Mouse (Mus musculus) hindbrain, embryonic 11.5 days (tissue): ENCODE measurements around the gene Itgb1bp1. TPM values are rescaled to one million over a fixed set of nuclear protein-coding genes. Genes with fewer than 3 reads are reported as not detected.

ENCODE experiments used
- ATAC-seq: fragments of 200-750 bp; cut with Nextera tagmentation; 2 replicates; pipeline ENCODE4 v1.8.0; 2017; ENCODE audit warnings: mild to moderate bottlenecking, moderate TSS enrichment, moderate library complexity; ENCODE audit not compliant: low FRiP score
- DNase-seq: peaks from one replicate; pipeline ENCODE4 v3.0.0-alpha.2; 2015; ENCODE audit warnings: low spot score
- H3K27ac ChIP-seq: fragments of 300-500 bp; sonication (generic); 2 replicates; pipeline ENCODE4 v1.5.1; 2014; ENCODE audit warnings: mild to moderate bottlenecking, low read depth, low read length
- H3K27me3 ChIP-seq: fragments of 300-500 bp; sonication (generic); 2 replicates; pipeline ENCODE4 v1.6.1; 2014; ENCODE audit warnings: mild to moderate bottlenecking, low read length, moderate library complexity, mixed read lengths; ENCODE audit not compliant: control insufficient read depth, insufficient read depth
- H3K36me3 ChIP-seq: fragments of 300-500 bp; sonication (generic); 2 replicates; pipeline ENCODE4 v1.6.1; 2014; ENCODE audit warnings: mild to moderate bottlenecking, low read length, moderate library complexity, mixed read lengths; ENCODE audit not compliant: control insufficient read depth, insufficient read depth
- H3K4me1 ChIP-seq: fragments of 300-500 bp; sonication (generic); replicated peaks from 2 replicates; pipeline ENCODE4 v1.6.1; 2014; ENCODE audit warnings: low read length, mixed read lengths; ENCODE audit not compliant: control insufficient read depth, insufficient read depth
- H3K4me2 ChIP-seq: fragments of 300-500 bp; sonication (generic); replicated peaks from 2 replicates; pipeline ENCODE4 v1.6.1; 2014; ENCODE audit warnings: mild to moderate bottlenecking, low read depth, low read length
- H3K4me3 ChIP-seq: fragments of 300-500 bp; sonication (generic); 2 replicates; pipeline ENCODE4 v1.5.1; 2014; ENCODE audit warnings: low read depth, low read length
- H3K9ac ChIP-seq: fragments of 300-500 bp; sonication (generic); 2 replicates; pipeline ENCODE4 v1.6.1; 2014; ENCODE audit warnings: low read depth, low read length
- H3K9me3 ChIP-seq: fragments of 300-500 bp; sonication (generic); 2 replicates; pipeline ENCODE4 v1.6.1; 2016; ENCODE audit warnings: low read length; ENCODE audit not compliant: control insufficient read depth
- WGBS: fragments of 180-500 bp; shearing (Covaris S2); extraction: QIAGEN DNeasy Blood & Tissue Kit; methylation state at CpG from one replicate; pipeline ENCODE4 v1.1.7; 2014; 5-methylcytosine and 5-hydroxymethylcytosine counted together
- polyA plus RNA-seq: library from polyadenylated mRNA; unstranded; fragments of >200 nt; fragmentation: Nextera tagmentation; extraction: Ambion mirVana; gene quantifications from 2 replicates; pipeline ENCODE4 v1.2.1, GENCODE M21; 2014

Gene Itgb1bp1
- polyA plus RNA-seq, 1 experiment from 2014 or later, result 47.6 TPM

GRCm38 (mm10) chr12:21324101-21324500 lies 38.0 kb upstream of the Itgb1bp1 start:
- 81% methylated on average over 5 of the region's 5 CpGs for WGBS
- H3K27me3 ChIP-seq, result no peaks in the 10 kb centered on the region
- no peaks in the 10 kb centered on the region for H3K9me3 ChIP-seq
- H3K4me1 ChIP-seq, result no peaks in the 10 kb centered on the region
- no peak overlapping the region for H3K27ac ChIP-seq
- DNase-seq, result no peak
- no peak for ATAC-seq
- no peak overlapping the region for H3K4me3 ChIP-seq
- no peak overlapping the region for H3K9ac ChIP-seq
- H3K4me2 ChIP-seq, result no peak overlapping the region
- peaks cover 8% of the 10 kb centered on the region for H3K36me3 ChIP-seq

GRCm38 (mm10) chr12:21322856-21323255 lies 36.8 kb upstream of the Itgb1bp1 start:
- no peak for DNase-seq
- no peaks in the 10 kb centered on the region for H3K4me1 ChIP-seq
- H3K36me3 ChIP-seq, result peaks cover 6% of the 10 kb centered on the region
- H3K9ac ChIP-seq, result no peak overlapping the region
- H3K9me3 ChIP-seq, result no peaks in the 10 kb centered on the region
- WGBS, result 86% methylated on average over 9 of the region's 9 CpGs
- no peak overlapping the region for H3K27ac ChIP-seq
- ATAC-seq, result no peak
- H3K4me3 ChIP-seq, result no peak overlapping the region
- H3K27me3 ChIP-seq, result no peaks in the 10 kb centered on the region
- no peak overlapping the region for H3K4me2 ChIP-seq

GRCm38 (mm10) chr12:21322296-21322695 lies 36.2 kb upstream of the Itgb1bp1 start:
- H3K4me3 ChIP-seq, result no peak overlapping the region
- no peaks in the 10 kb centered on the region for H3K27me3 ChIP-seq
- DNase-seq, result no peak
- H3K9me3 ChIP-seq, result no peaks in the 10 kb centered on the region
- peaks cover 6% of the 10 kb centered on the region for H3K36me3 ChIP-seq
- H3K9ac ChIP-seq, result no peak overlapping the region
- no peak overlapping the region for H3K4me2 ChIP-seq
- WGBS, result 92% methylated on average over 4 of the region's 4 CpGs
- no peak for ATAC-seq
- no peaks in the 10 kb centered on the region for H3K4me1 ChIP-seq
- no peak overlapping the region for H3K27ac ChIP-seq

- no peaks in the 10 kb centered on the region for H3K9me3 ChIP-seq
- ATAC-seq, result no peak
- H3K4me3 ChIP-seq, result no peak overlapping the region
Measured at GRCm38 (mm10) chr12:21321170-21321569, 35.1 kb upstream of the Itgb1bp1 start.

GRCm38 (mm10) chr12:21320317-21320716 lies 34.2 kb upstream of the Itgb1bp1 start:
- Histone ChIP-seq H3K9me3 (no peaks in the 10 kb centered on the region), H3K9ac (no peak overlapping the region), H3K4me2 (no peak overlapping the region), H3K27ac (no peak overlapping the region), H3K4me1 (no peaks in the 10 kb centered on the region; the same call in 1 of the 2 replicates), H3K27me3 (no peaks in the 10 kb centered on the region), H3K36me3 (peaks cover 5% of the 10 kb centered on the region; the same call in 1 of the 2 replicates), H3K4me3 (no peak overlapping the region)
- WGBS, result 93% methylated on average over 4 of the region's 4 CpGs
- no peak for ATAC-seq
- DNase-seq, result no peak

More at GRCm38 (mm10) chr12:21321170-21321569, 35.1 kb upstream of the Itgb1bp1 start:
- H3K27me3 ChIP-seq, result no peaks in the 10 kb centered on the region
- 84% methylated on average over 9 of the region's 9 CpGs for WGBS
- H3K9ac ChIP-seq, result no peak overlapping the region
- no peaks in the 10 kb centered on the region; the same call in 1 of the 2 replicates for H3K4me1 ChIP-seq
- H3K36me3 ChIP-seq, result peaks cover 6% of the 10 kb centered on the region; the same call in 1 of the 2 replicates
- H3K27ac ChIP-seq, result no peak overlapping the region
- no peak for DNase-seq
- H3K4me2 ChIP-seq, result no peak overlapping the region

- WGBS, result 78% methylated on average over 12 of the region's 12 CpGs
Measured at GRCm38 (mm10) chr12:21318143-21318895, 32.2 kb upstream of the Itgb1bp1 start.

GRCm38 (mm10) chr12:21316869-21317265 lies 30.8 kb upstream of the Itgb1bp1 start:
- no peak overlapping the region for H3K27ac ChIP-seq
- 38% methylated on average over 7 of the region's 7 CpGs for WGBS

More at GRCm38 (mm10) chr12:21318143-21318895, 32.2 kb upstream of the Itgb1bp1 start:
- Histone ChIP-seq H3K27me3 (no peaks in the 10 kb centered on the region), H3K4me3 (no peak overlapping the region), H3K36me3 (peaks cover 6% of the 10 kb centered on the region; the same call in 1 of the 2 replicates), H3K9me3 (no peaks in the 10 kb centered on the region), H3K4me2 (no peak overlapping the region), H3K27ac (no peak overlapping the region), H3K9ac (no peak overlapping the region), H3K4me1 (no peaks in the 10 kb centered on the region; the same call in 1 of the 2 replicates)
- DNase-seq, result peak; percentile 80
- ATAC-seq, result no peak

GRCm38 (mm10) chr12:21315923-21316868 lies 30.1 kb upstream of the Itgb1bp1 start, which contains the start of gene Iah1:
Iah1 (plus strand) TSS chr12:21316389.
- Histone ChIP-seq H3K27ac (0 out of 2 replicates have a peak within 1 kb of the TSS, but pooled peaks have one; percentile 20), H3K4me1 (no peaks in the 10 kb centered on the region; the same call in 1 of the 2 replicates), H3K9me3 (no peaks in the 10 kb centered on the region), H3K9ac (peak within 1 kb of the TSS; percentile 77), H3K27me3 (no peaks in the 10 kb centered on the region), H3K4me2 (peak within 1 kb of the TSS; percentile 74), H3K36me3 (peaks cover 6% of the 10 kb centered on the region; the same call in 1 of the 2 replicates), H3K4me3 (peak within 1 kb of the TSS; percentile 74)
- DNase-seq (peak; percentile 87), ATAC-seq (peak; percentile 93)
- 3% methylated on average over 49 of the region's 59 CpGs for WGBS

More at GRCm38 (mm10) chr12:21316869-21317265, 30.8 kb upstream of the Itgb1bp1 start:
- peak overlapping the region; percentile 74 for H3K4me3 ChIP-seq
- no peaks in the 10 kb centered on the region for H3K9me3 ChIP-seq
- no peaks in the 10 kb centered on the region for H3K27me3 ChIP-seq
- peak overlapping the region; percentile 74 for H3K4me2 ChIP-seq
- H3K9ac ChIP-seq, result peak overlapping the region; percentile 77
- DNase-seq, result peak; percentile 14
- H3K4me1 ChIP-seq, result no peaks in the 10 kb centered on the region; the same call in 1 of the 2 replicates
- peaks cover 6% of the 10 kb centered on the region; the same call in 1 of the 2 replicates for H3K36me3 ChIP-seq
- no peak for ATAC-seq
